Mouse (Mus musculus): ENCODE measurements around the gene Fancd2. TPM values are rescaled to one million over a fixed set of nuclear protein-coding genes. Genes with fewer than 3 reads are reported as not detected.

The Fancd2 gene
- polyA plus RNA-seq, 1 experiment from 2014 or later, result 10.7 TPM

DNA sequence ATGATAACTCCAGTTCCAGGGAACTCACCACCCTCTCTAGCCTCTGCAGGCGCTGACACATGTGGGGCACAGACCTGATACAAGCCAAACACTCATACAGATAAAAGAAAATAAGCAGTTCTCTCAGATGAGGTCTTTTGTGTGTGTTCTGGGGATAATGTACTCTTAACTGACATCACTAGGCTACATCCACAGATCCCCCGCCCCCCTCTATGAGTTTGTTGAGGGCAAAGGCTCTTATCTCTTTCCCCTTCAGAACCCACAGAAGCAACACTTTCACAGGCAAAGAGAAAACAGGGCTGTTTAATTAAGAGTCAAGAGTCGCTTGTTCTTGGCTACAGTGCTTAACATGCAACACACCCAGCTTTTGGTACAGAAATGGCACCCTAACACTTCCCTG is 16.9 kb upstream of the Fancd2 start:
- no peaks in the 10 kb centered on the region for H3K9me3 ChIP-seq (ENCODE audit: low read length)
- no peak for ATAC-seq (ENCODE audit: low FRiP score, low TSS enrichment)
- H3K27me3 ChIP-seq (ENCODE audit: insufficient read depth, low read length), result no peaks in the 10 kb centered on the region
- H3K4me2 ChIP-seq (replicated peaks; ENCODE audit: low read depth, low read length), result no peak overlapping the region
- H3K9ac ChIP-seq (replicated peaks; ENCODE audit: low read length), result no peak overlapping the region
- WGBS, result 98% methylated on average over 3 of the region's 3 CpGs
- H3K36me3 ChIP-seq (ENCODE audit: insufficient read depth, low read length), result peaks cover 61% of the 10 kb centered on the region
- no peak overlapping the region for H3K4me3 ChIP-seq (ENCODE audit: low read length)
- H3K27ac ChIP-seq (ENCODE audit: low read length), result no peak overlapping the region
- H3K4me1 ChIP-seq (ENCODE audit: insufficient read depth, low read length), result no peaks in the 10 kb centered on the region

DNA sequence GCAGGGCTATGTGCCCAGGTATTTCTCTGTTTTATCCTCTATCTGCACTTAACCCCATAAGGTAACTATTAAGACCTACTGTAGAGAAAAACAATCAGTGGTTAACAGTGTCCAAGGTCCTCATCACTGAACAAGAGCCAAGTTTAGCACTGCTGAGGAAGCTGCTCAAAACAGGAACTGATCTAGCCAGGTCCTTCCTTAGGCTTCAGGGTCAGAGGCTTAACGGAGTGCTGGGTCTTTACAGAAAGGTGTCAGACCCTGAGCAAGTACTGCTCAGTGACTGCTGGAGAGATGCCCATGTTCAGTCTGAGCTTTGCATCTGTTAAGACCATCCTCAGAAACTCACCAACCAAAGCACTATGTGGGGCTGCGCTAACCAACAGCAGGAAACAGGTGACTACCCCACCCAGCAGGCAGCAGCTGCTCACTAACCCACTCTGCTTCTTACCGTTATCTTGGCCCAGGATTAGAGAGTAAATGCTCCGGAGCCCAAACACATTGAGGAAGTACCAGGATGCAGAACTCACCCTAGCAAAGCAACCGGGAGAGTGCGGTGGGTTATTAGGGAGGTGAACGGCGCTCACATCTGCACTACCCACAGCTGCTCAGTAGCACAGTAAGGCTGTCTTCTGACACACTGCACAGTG is 13.9 kb upstream of the Fancd2 start:
- H3K27ac ChIP-seq (ENCODE audit: low read length), result no peak overlapping the region
- ATAC-seq (ENCODE audit: low FRiP score, low TSS enrichment), result no peak
- WGBS, result 93% methylated on average over 8 of the region's 8 CpGs
- H3K9me3 ChIP-seq (ENCODE audit: low read length), result no peaks in the 10 kb centered on the region
- no peak overlapping the region for H3K9ac ChIP-seq (replicated peaks; ENCODE audit: low read length)
- H3K36me3 ChIP-seq (ENCODE audit: insufficient read depth, low read length), result peaks cover 83% of the 10 kb centered on the region
- no peaks in the 10 kb centered on the region for H3K27me3 ChIP-seq (ENCODE audit: insufficient read depth, low read length)
- no peak overlapping the region for H3K4me3 ChIP-seq (ENCODE audit: low read length)
- no peaks in the 10 kb centered on the region for H3K4me1 ChIP-seq (ENCODE audit: insufficient read depth, low read length)
- no peak overlapping the region for H3K4me2 ChIP-seq (replicated peaks; ENCODE audit: low read depth, low read length)

DNA sequence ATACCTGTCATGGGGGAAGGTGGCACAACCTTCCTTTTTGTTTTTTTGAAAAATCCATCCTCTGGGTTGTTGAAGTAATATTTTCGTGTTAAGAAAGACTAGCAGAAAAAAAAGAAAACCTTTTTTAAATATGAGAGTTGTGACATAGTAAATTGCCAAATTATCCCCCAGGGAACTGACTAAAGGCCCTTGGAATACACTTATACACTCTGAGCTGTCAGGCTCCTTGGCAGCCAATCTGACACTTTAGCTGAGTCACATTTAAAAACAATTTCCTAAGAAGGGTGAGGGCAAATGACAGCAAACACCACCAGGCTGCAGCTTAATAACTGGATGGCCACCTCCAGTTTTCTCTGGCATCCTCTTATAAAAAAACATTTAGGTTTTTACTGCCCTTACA is 9.2 kb upstream of the Fancd2 start:
- Histone ChIP-seq H3K27ac (ENCODE audit: low read length) (no peak overlapping the region), H3K4me3 (ENCODE audit: low read length) (no peak overlapping the region), H3K4me1 (ENCODE audit: insufficient read depth, low read length) (no peaks in the 10 kb centered on the region), H3K36me3 (ENCODE audit: insufficient read depth, low read length) (peaks cover 50% of the 10 kb centered on the region), H3K4me2 (replicated peaks; ENCODE audit: low read depth, low read length) (no peak overlapping the region), H3K9ac (replicated peaks; ENCODE audit: low read length) (no peak overlapping the region), H3K9me3 (ENCODE audit: low read length) (no peaks in the 10 kb centered on the region), H3K27me3 (ENCODE audit: insufficient read depth, low read length) (no peaks in the 10 kb centered on the region)
- WGBS, result 82% methylated on average over 1 of the region's 1 CpGs
- ATAC-seq (ENCODE audit: low FRiP score, low TSS enrichment), result no peak

DNA sequence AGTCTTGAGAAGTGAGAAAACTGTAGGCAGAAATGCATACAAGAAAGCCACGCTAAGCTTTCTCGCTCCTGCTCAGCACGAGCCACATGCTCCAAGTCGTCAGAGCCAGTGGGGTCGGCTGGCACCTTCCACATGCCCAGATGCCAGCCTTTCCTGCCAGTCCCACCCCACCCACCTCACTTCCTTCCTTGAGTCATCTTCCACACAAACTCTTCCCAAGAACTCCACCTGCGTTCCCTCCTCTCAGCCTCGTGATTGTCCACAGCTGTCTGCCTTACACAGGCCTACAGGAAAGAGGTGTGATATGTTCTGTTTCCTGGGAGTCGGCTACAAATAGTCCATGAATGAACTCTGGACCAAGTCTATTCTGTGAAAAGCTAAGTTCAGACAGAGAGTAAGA is 8.1 kb upstream of the Fancd2 start:
- no peak overlapping the region for H3K9ac ChIP-seq (replicated peaks; ENCODE audit: low read length)
- no peaks in the 10 kb centered on the region for H3K27me3 ChIP-seq (ENCODE audit: insufficient read depth, low read length)
- no peak overlapping the region for H3K4me2 ChIP-seq (replicated peaks; ENCODE audit: low read depth, low read length)
- no peak overlapping the region for H3K4me3 ChIP-seq (ENCODE audit: low read length)
- WGBS, result 83% methylated on average over 8 of the region's 8 CpGs
- H3K27ac ChIP-seq (ENCODE audit: low read length), result no peak overlapping the region
- H3K36me3 ChIP-seq (ENCODE audit: insufficient read depth, low read length), result peaks cover 39% of the 10 kb centered on the region
- no peaks in the 10 kb centered on the region for H3K4me1 ChIP-seq (ENCODE audit: insufficient read depth, low read length)
- ATAC-seq (ENCODE audit: low FRiP score, low TSS enrichment), result no peak
- no peaks in the 10 kb centered on the region for H3K9me3 ChIP-seq (ENCODE audit: low read length)

DNA sequence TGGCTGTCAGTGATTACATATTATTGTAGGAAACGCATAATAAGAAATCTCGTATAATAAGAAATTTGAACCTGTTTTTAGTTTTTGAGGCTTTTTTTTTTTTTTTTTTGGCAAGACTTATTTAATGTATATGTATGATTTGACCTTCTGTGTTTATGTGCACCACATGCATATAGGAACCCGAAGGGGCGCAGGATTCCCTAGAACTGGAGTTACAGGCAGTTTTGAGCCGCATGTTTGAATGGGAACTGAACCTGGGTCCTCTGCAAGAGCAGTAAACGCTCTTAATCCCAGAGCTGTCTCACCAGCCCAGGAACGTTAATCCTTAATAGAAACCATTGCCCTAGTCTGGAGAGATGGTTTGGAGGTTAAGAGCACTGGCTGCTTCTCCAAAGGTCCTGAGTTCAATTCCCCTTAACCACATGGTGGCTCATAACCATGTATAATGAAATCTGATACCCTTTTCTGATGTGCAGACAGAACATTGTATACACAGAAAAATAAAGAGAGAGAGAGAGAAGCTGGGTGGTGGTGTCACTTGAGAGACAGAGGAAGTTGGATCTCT is 440 bp downstream of the Fancd2 start:
- 9% methylated on average over 7 of the region's 7 CpGs for WGBS
- no peak for ATAC-seq (ENCODE audit: low FRiP score, low TSS enrichment)
- H3K9me3 ChIP-seq (ENCODE audit: low read length), result no peaks in the 10 kb centered on the region

DNA sequence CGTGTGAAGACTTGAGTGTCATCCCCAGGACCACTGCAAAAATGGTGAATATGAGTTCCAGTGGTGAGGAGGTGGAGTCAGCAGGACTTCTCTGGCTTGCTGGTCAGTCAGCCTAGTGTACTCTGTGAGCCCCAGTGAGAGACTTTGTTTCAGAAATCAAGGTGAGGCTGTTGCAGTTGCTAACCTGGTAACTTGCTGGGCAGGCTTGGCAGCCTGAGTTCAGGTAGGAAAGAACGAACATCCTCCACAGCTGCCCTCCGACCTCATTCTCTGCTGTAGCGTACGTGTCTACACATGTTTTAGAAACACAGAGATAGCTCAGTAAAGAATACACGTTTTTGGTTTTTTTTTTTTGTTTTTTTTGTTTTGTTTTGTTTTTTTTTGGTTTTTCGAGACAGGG is 3.4 kb downstream of the Fancd2 start:
- no peak overlapping the region for H3K4me3 ChIP-seq (ENCODE audit: low read length)
- H3K4me2 ChIP-seq (replicated peaks; ENCODE audit: low read depth, low read length), result no peak overlapping the region
- WGBS, result 83% methylated on average over 7 of the region's 7 CpGs
- no peaks in the 10 kb centered on the region for H3K27me3 ChIP-seq (ENCODE audit: insufficient read depth, low read length)
- H3K9me3 ChIP-seq (ENCODE audit: low read length), result no peaks in the 10 kb centered on the region
- H3K4me1 ChIP-seq (ENCODE audit: insufficient read depth, low read length), result peaks cover 17% of the 10 kb centered on the region
- no peak overlapping the region for H3K27ac ChIP-seq (ENCODE audit: low read length)
- H3K9ac ChIP-seq (replicated peaks; ENCODE audit: low read length), result no peak overlapping the region
- no peak for ATAC-seq (ENCODE audit: low FRiP score, low TSS enrichment)
- H3K36me3 ChIP-seq (ENCODE audit: insufficient read depth, low read length), result no peaks in the 10 kb centered on the region

More for the DNA sequence above, 440 bp downstream of the Fancd2 start:
- no peaks in the 10 kb centered on the region for H3K27me3 ChIP-seq (ENCODE audit: insufficient read depth, low read length)
- H3K4me2 ChIP-seq (replicated peaks; ENCODE audit: low read depth, low read length), result peak overlapping the region; percentile 78
- H3K4me1 ChIP-seq (ENCODE audit: insufficient read depth, low read length), result peaks cover 19% of the 10 kb centered on the region
- 0 out of 2 replicates have a peak overlapping the region, but pooled peaks have one; percentile 81 for H3K27ac ChIP-seq (ENCODE audit: low read length)
- peak overlapping the region; percentile 86 for H3K9ac ChIP-seq (replicated peaks; ENCODE audit: low read length)
- H3K36me3 ChIP-seq (ENCODE audit: insufficient read depth, low read length), result no peaks in the 10 kb centered on the region
- peak overlapping the region; percentile 96 for H3K4me3 ChIP-seq (ENCODE audit: low read length)

DNA sequence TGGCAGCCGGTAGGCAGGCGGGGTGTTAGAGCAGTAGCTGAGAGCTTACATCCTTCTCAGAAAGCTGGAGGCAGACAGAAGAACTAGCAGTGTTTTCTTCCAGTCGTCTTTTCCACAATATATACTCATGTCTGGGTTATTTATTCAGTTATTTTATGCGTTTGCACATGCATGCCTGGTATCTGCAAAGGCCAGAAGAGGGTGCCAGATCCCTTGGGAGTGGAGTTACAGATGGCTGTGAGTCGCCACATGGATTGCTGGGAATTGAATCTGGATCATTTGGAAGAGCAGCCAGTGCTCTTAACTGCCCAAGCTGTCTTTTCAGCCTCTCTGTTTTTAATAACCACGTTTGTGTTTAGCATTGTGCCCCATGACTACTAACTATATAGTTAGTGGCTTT is 10.1 kb downstream of the Fancd2 start:
- ATAC-seq (ENCODE audit: low FRiP score, low TSS enrichment), result no peak
- no peak overlapping the region for H3K9ac ChIP-seq (replicated peaks; ENCODE audit: low read length)

DNA sequence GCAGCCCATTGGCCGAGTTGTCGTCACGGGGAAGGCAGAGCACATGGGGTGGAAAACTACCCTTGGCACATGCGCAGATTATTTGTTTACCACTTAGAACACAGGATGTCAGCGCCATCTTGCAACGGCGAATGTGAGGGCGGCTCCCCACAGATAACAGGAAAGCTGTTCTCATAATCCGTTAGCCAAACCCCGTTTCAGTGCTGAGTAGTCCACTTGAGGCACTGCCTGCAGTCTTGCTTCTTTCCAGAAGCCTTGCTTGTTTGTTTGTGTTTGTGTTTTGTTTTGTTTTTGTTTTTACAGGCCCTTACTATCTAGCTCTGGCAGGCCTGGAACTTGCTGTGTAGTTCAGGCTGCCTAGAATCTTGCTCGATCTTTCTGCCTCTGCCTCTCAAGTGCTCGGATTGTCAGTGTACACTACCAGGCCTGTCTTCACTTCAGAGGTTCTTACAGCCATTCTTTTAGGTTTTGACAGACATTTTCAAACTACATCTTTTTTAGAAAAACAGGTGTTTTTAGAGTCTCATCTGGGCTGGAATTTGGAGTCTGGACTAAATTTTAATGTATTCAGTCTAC is 12.5 kb downstream of the Fancd2 start:
- H3K4me3 ChIP-seq (ENCODE audit: low read length), result no peak overlapping the region
- H3K27me3 ChIP-seq (ENCODE audit: insufficient read depth, low read length), result no peaks in the 10 kb centered on the region
- H3K4me2 ChIP-seq (replicated peaks; ENCODE audit: low read depth, low read length), result no peak overlapping the region
- H3K9ac ChIP-seq (replicated peaks; ENCODE audit: low read length), result no peak overlapping the region
- no peaks in the 10 kb centered on the region for H3K4me1 ChIP-seq (ENCODE audit: insufficient read depth, low read length)
- WGBS, result 92% methylated on average over 8 of the region's 12 CpGs
- ATAC-seq (ENCODE audit: low FRiP score, low TSS enrichment), result no peak
- no peak overlapping the region for H3K27ac ChIP-seq (ENCODE audit: low read length)
- H3K36me3 ChIP-seq (ENCODE audit: insufficient read depth, low read length), result peaks cover 4% of the 10 kb centered on the region; the same call in 1 of the 2 replicates
- no peaks in the 10 kb centered on the region for H3K9me3 ChIP-seq (ENCODE audit: low read length)

More for the DNA sequence above, 10.1 kb downstream of the Fancd2 start:
- Histone ChIP-seq H3K27ac (ENCODE audit: low read length) (no peak overlapping the region), H3K9me3 (ENCODE audit: low read length) (no peaks in the 10 kb centered on the region), H3K36me3 (ENCODE audit: insufficient read depth, low read length) (peaks cover 4% of the 10 kb centered on the region; the same call in 1 of the 2 replicates), H3K27me3 (ENCODE audit: insufficient read depth, low read length) (no peaks in the 10 kb centered on the region), H3K4me2 (replicated peaks; ENCODE audit: low read depth, low read length) (no peak overlapping the region), H3K4me3 (ENCODE audit: low read length) (no peak overlapping the region), H3K4me1 (ENCODE audit: insufficient read depth, low read length) (no peaks in the 10 kb centered on the region)
- 84% methylated on average over 6 of the region's 6 CpGs for WGBS

DNA sequence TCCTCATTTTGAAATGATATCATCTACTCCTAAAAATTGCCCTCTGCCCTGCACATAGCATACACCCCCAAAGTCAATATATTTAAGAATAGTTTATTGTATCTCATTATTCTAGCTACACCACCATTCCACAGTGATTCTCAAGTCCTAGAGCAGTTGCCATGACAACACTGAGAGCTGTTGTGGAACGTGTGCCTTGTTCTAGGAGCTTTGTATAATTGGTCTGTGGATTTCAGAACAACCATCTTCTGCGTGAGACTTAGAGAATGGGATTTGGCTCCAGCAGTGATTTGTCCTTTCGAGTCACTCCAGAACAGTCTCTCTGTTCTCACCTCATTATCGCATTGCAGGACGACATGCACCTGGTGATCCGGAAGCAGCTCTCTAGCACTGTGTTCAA is 28.3 kb downstream of the Fancd2 start:
- no peak for ATAC-seq (ENCODE audit: low FRiP score, low TSS enrichment)
- no peak overlapping the region for H3K4me2 ChIP-seq (replicated peaks; ENCODE audit: low read depth, low read length)
- 88% methylated on average over 6 of the region's 6 CpGs for WGBS
- no peaks in the 10 kb centered on the region for H3K36me3 ChIP-seq (ENCODE audit: insufficient read depth, low read length)
- H3K4me1 ChIP-seq (ENCODE audit: insufficient read depth, low read length), result no peaks in the 10 kb centered on the region
- H3K9ac ChIP-seq (replicated peaks; ENCODE audit: low read length), result no peak overlapping the region
- H3K27me3 ChIP-seq (ENCODE audit: insufficient read depth, low read length), result no peaks in the 10 kb centered on the region
- H3K4me3 ChIP-seq (ENCODE audit: low read length), result no peak overlapping the region
- no peaks in the 10 kb centered on the region for H3K9me3 ChIP-seq (ENCODE audit: low read length)
- H3K27ac ChIP-seq (ENCODE audit: low read length), result no peak overlapping the region

DNA sequence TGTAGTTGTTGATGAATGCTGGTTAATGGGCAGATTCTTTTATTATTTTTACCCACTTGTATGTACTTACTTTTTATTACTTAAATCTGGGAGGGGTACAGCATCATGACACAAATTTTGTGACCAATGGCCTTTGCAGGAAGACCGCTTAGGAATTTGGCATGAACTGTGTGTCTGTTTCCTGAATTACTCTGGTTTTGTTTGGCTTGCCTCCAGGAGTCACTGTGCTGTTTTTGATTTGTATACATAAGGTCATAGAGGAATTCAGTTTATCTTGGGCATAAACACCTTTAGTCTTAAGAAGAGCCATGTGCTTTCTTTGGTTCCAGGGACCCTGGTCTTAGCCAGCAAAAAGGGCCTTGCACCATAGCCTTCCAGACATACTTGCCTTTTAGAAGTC is 33.1 kb downstream of the Fancd2 start:
- no peak overlapping the region for H3K9ac ChIP-seq (replicated peaks; ENCODE audit: low read length)
- no peak overlapping the region for H3K4me3 ChIP-seq (ENCODE audit: low read length)
- 0 out of 2 replicates have a peak, but pooled peaks cover 9% of the 10 kb centered on the region for H3K36me3 ChIP-seq (ENCODE audit: insufficient read depth, low read length)
- no peak overlapping the region for H3K4me2 ChIP-seq (replicated peaks; ENCODE audit: low read depth, low read length)
- H3K27me3 ChIP-seq (ENCODE audit: insufficient read depth, low read length), result no peaks in the 10 kb centered on the region
- 67% methylated on average over 1 of the region's 1 CpGs for WGBS
- H3K27ac ChIP-seq (ENCODE audit: low read length), result no peak overlapping the region
- H3K9me3 ChIP-seq (ENCODE audit: low read length), result no peaks in the 10 kb centered on the region
- no peaks in the 10 kb centered on the region for H3K4me1 ChIP-seq (ENCODE audit: insufficient read depth, low read length)
- ATAC-seq (ENCODE audit: low FRiP score, low TSS enrichment), result no peak
